Mouse (Mus musculus) ES-Bruce4 (cell line): ENCODE data around the gene Nxph3. TPM values are rescaled to one million over a fixed set of nuclear protein-coding genes. Genes with fewer than 3 reads are reported as not detected.
A peak's percentile ranks its signal among the peaks of the same experiment; 100 is the strongest.

Source experiments
- H3K27ac ChIP-seq: 2 replicates; pipeline ENCODE4 v1.5.1; 2012; ENCODE audit warnings: low read length, inconsistent platforms; ENCODE audit not compliant: insufficient read depth
- H3K27me3 ChIP-seq: 2 replicates; pipeline ENCODE4 v1.6.1; 2012; ENCODE audit warnings: mild to moderate bottlenecking, low read length, inconsistent platforms; ENCODE audit not compliant: control insufficient read depth, poor library complexity, insufficient read depth, severe bottlenecking
- H3K36me3 ChIP-seq: 2 replicates; pipeline ENCODE4 v1.6.1; 2012; ENCODE audit warnings: inconsistent platforms, mild to moderate bottlenecking, low read length, moderate library complexity; ENCODE audit not compliant: control insufficient read depth, poor library complexity, insufficient read depth, severe bottlenecking
- H3K4me1 ChIP-seq: one replicate; pipeline ENCODE4 v1.8.1; 2011; ENCODE audit warnings: low read length; ENCODE audit not compliant: control insufficient read depth, insufficient read depth
- H3K4me3 ChIP-seq: 2 replicates; pipeline ENCODE4 v1.5.1; 2011; ENCODE audit warnings: low read depth, mild to moderate bottlenecking, low read length
- H3K9ac ChIP-seq: 2 replicates; pipeline ENCODE4 v1.6.1; 2012; ENCODE audit warnings: low read depth, mild to moderate bottlenecking, inconsistent platforms; ENCODE audit not compliant: poor library complexity, severe bottlenecking
- H3K9me3 ChIP-seq: replicated peaks from 2 replicates; pipeline ENCODE4 v1.6.1; 2012; ENCODE audit warnings: mild to moderate bottlenecking, low read length, inconsistent platforms; ENCODE audit not compliant: control insufficient read depth, poor library complexity, insufficient read depth, severe bottlenecking
- CTCF ChIP-seq: IDR thresholded peaks from one replicate; pipeline ENCODE4 v1.8.1; 2011; ENCODE audit warnings: low read depth, low read length
- EP300 ChIP-seq: IDR thresholded peaks from 2 replicates; pipeline ENCODE4 v1.6.1; 2011; ENCODE audit warnings: low read depth, low read length; ENCODE audit not compliant: insufficient read depth
- POLR2A ChIP-seq: IDR thresholded peaks from one replicate; pipeline ENCODE4 v1.8.1; 2011; ENCODE audit warnings: low read length; ENCODE audit not compliant: insufficient read depth
- polyA plus RNA-seq: library from polyadenylated mRNA; stranded (reverse); fragments of >200 nt; gene quantifications from 2 replicates; pipeline ENCODE4 v1.2.4, GENCODE M21; 2011; ENCODE audit warnings: low read depth; ENCODE audit not compliant: missing spikeins, insufficient read depth, insufficient read length

Nxph3 gene
- polyA plus RNA-seq, 1 experiment, result 0.85 TPM

GRCm38 (mm10) chr11:95521563-95521962 lies 7.2 kb upstream of the Nxph3 start:
- no peak for TF ChIP-seq POLR2A
- 0 out of 2 replicates have a peak, but pooled peaks have one; percentile 40 for TF ChIP-seq EP300
- peak; percentile 93 for TF ChIP-seq CTCF
- H3K36me3 ChIP-seq, result no peaks in the 10 kb centered on the region
- H3K9me3 ChIP-seq, result no peaks in the 10 kb centered on the region
- H3K27me3 ChIP-seq, result no peaks in the 10 kb centered on the region
- H3K9ac ChIP-seq, result no peak overlapping the region
- peaks cover 14% of the 10 kb centered on the region for H3K4me1 ChIP-seq
- H3K4me3 ChIP-seq, result peak overlapping the region; percentile 11; the same call in 1 of the 2 replicates
- H3K27ac ChIP-seq, result no peak overlapping the region

DNA sequence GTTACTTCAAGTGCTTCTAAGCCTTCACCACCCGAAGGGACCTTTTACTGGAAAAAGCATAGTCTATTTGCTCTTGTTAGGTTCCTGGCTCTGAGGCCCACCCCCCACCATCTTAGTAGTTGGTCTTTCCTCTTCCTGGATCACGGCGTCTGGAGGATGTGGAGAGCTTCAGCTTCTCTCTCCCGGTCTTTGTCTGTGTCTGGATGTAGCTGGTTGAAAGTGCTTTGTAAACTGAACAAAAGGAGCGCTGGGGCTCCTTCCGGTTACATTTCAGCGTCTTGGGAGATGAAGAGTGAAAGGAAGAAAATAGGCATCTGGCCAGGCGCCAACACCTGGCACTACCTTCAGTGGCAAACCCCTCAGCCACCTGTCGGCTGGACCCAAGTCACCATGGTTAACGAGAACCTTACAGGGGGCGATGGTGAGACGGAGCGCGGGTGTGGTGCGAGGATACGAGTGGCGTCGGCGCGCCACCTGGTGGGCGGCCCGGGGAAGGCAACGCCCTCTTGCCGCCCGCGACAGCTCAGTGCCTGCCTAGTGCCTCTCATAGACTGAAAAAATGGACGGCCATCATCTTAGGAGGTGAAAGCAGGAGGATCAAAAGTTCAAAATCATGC lies 6.2 kb upstream of the Nxph3 start:
- no peak overlapping the region; the same call in 1 of the 2 replicates for H3K4me3 ChIP-seq
- H3K27me3 ChIP-seq, result no peaks in the 10 kb centered on the region
- no peak for TF ChIP-seq POLR2A
- peak; percentile 98 for TF ChIP-seq CTCF
- TF ChIP-seq EP300, result peak; percentile 52; the same call in 1 of the 2 replicates
- no peaks in the 10 kb centered on the region for H3K36me3 ChIP-seq
- H3K9me3 ChIP-seq, result no peaks in the 10 kb centered on the region
- H3K4me1 ChIP-seq, result peaks cover 19% of the 10 kb centered on the region
- no peak overlapping the region for H3K9ac ChIP-seq
- no peak overlapping the region for H3K27ac ChIP-seq

DNA sequence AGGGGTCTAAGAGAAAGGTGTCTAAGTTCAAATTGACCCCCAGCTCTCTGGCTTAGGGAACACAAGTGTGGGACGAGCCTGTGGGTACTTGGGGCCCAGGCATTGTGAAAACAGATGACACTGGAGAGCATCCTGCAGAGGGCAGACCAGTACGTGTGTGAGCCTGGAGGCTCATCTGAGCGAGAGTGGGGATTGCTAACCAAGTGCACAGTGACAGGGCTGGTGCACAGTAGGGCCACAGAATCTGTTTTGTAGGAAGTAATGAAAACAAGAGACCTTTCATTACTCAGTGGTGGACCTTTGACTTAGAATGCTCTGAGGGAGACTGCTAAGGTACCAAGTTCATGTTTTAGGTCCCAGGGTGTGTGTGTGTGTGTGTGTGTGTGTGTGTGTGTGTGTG lies 5.6 kb upstream of the Nxph3 start:
- H3K36me3 ChIP-seq, result no peaks in the 10 kb centered on the region
- H3K9ac ChIP-seq, result no peak overlapping the region
- TF ChIP-seq CTCF (peak; percentile 41), POLR2A (no peak), EP300 (no peak)
- H3K27me3 ChIP-seq, result no peaks in the 10 kb centered on the region
- no peak overlapping the region for H3K4me3 ChIP-seq
- H3K27ac ChIP-seq, result no peak overlapping the region
- H3K4me1 ChIP-seq, result peaks cover 20% of the 10 kb centered on the region
- no peaks in the 10 kb centered on the region for H3K9me3 ChIP-seq

DNA sequence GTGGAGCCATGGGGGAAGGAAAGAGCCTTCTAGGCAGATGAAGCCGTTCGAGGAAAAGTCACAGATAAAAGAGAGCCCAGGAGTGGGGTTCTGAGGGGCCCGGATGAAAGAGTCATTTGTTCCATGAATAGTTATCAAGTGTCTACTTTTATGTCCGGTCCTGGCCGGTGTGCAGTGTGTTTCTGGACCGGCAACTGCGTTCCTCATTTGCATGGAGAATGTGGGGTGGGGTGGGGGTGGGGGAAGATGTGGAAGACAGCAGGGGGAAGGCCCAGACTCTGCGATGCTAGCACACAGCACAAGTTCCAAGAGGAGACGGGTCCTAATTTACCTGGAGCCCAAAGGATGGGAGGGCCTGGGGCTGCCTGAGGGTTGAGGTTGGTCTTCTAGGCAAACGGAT lies 4.9 kb upstream of the Nxph3 start:
- TF ChIP-seq EP300, result no peak
- no peak for TF ChIP-seq POLR2A
- TF ChIP-seq CTCF, result no peak
- Histone ChIP-seq H3K36me3 (no peaks in the 10 kb centered on the region), H3K4me1 (peaks cover 20% of the 10 kb centered on the region), H3K4me3 (no peak overlapping the region), H3K9ac (no peak overlapping the region), H3K9me3 (no peaks in the 10 kb centered on the region), H3K27ac (no peak overlapping the region), H3K27me3 (no peaks in the 10 kb centered on the region)

DNA sequence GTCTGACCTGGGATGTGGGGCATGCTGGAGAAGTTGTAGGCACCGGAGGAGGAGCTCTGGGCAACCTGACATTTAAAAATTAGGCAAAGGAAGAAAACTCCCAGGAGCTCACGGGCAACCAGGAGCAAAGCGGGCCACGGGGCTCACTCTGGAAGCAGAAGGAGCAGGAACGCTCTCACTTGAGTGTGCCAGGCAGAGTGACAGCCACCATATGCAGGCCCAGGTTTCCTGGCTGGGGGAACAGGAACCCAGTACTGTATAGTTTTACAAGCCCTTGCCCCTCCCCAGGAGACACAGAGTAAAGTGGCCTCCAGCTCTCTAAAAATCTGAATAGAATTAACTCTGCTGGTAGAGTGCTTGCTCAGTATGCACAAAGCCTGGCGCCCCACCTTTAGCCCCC lies 2.8 kb upstream of the Nxph3 start:
- no peaks in the 10 kb centered on the region for H3K27me3 ChIP-seq
- TF ChIP-seq POLR2A (no peak), EP300 (no peak), CTCF (no peak)
- no peaks in the 10 kb centered on the region for H3K36me3 ChIP-seq
- H3K4me1 ChIP-seq, result peaks cover 20% of the 10 kb centered on the region
- no peak overlapping the region for H3K4me3 ChIP-seq
- no peak overlapping the region for H3K9ac ChIP-seq
- H3K27ac ChIP-seq, result no peak overlapping the region
- no peaks in the 10 kb centered on the region for H3K9me3 ChIP-seq

DNA sequence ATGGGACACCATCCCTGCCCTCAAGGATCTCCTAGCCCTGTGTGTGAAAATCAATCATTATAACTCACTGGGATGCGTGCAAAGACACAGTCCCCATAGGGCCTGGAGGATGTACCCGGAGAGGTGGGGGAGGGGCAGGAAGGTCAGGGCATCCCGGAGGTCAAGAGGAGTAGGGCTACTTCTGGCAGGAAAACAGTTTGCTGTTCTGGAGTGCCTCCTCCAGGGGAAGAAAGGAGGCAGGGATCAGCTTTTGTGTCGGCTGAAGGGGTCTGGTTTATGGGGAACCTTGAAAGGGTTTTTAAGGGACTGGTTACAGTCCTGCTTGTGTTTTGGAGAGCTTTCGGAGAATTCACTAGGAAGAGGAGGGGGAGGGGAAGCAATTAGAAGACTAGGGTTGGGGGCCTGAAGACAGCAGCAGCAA lies 2.1 kb upstream of the Nxph3 start:
- Histone ChIP-seq H3K27ac (no peak overlapping the region), H3K4me1 (peaks cover 20% of the 10 kb centered on the region), H3K9me3 (no peaks in the 10 kb centered on the region), H3K4me3 (peak overlapping the region; percentile 13; the same call in 1 of the 2 replicates), H3K27me3 (no peaks in the 10 kb centered on the region), H3K9ac (no peak overlapping the region), H3K36me3 (no peaks in the 10 kb centered on the region)
- TF ChIP-seq EP300, result peak; percentile 77
- no peak for TF ChIP-seq POLR2A
